Mouse (Mus musculus): Measurements from ENCODE around the gene Ccdc159.

- TF ChIP-seq CTCF (IDR thresholded peaks at IDR 0.05) (no peak), EP300 (IDR thresholded peaks at IDR 0.05) (no peak)
These were observed 20.4 kb downstream of the Ccdc159 start for GRCm38 (mm10) chr9:21947540-21948130.

Data from lung, postnatal 0 days (tissue).